Mouse (Mus musculus) B cell, adult 62 days (primary cell): ENCODE results near the gene Rps26. TPM values are rescaled to one million over a fixed set of nuclear protein-coding genes. Genes with fewer than 3 reads are reported as not detected.

Source experiments
- total RNA-seq: library from RNA; stranded (reverse); gene quantifications from 4 replicates; pipeline ENCODE4 v1.2.4, GENCODE M21; 2023

Gene Rps26
- total RNA-seq = 1,181 to 1,252 TPM (median 1,193 TPM) in 4 replicates

GRCm38 (mm10) chr10:128626311-128627310 lies at the start of gene Rps26:
TSS of gene Rps26 (minus strand) at chr10:128626747.

GRCm38 (mm10) chr10:128673763-128674468 lies 47.4 kb upstream of the Rps26 start, which contains the start of gene Suox:
TSS of gene Suox (minus strand) at chr10:128674073.

GRCm38 (mm10) chr10:128645111-128646011 lies 18.8 kb upstream of the Rps26 start, which contains the start of gene Ikzf4:
TSS of gene Ikzf4 (minus strand) at chr10:128645991.

GRCm38 (mm10) chr10:128589464-128590192 lies 36.9 kb downstream of the Rps26 start, which contains the start of gene Erbb3:
TSS of gene Erbb3 (minus strand) at chr10:128589652.

Other genes starting within 250 kb of the Rps26 start
- 67.5 to 68.6 TPM (median 68.3 TPM) in 4 replicates for gene Ankrd52, start 249.6 kb downstream of the Rps26 start, total RNA-seq
- gene Slc39a5, start 225.5 kb downstream of the Rps26 start, total RNA-seq = not detected in 4 replicates
- gene Nabp2, start 215.3 kb downstream of the Rps26 start, total RNA-seq = 39.1 to 49.2 TPM (median 47.1 TPM) in 4 replicates
- gene Rnf41, start 215.1 kb downstream of the Rps26 start, total RNA-seq = 61.4 to 67.3 TPM (median 65.5 TPM) in 4 replicates
- gene Smarcc2, start 167.5 kb downstream of the Rps26 start, total RNA-seq = 145 to 160 TPM (median 147 TPM) in 4 replicates
- gene Myl6, start 132.6 kb downstream of the Rps26 start, total RNA-seq = 488 to 539 TPM (median 516 TPM) in 4 replicates
- 0.58 to 0.75 TPM in 2 of 4 replicates, not detected in the others for gene Myl6b, start 128.1 kb downstream of the Rps26 start, total RNA-seq
- gene Esyt1, start 100.9 kb downstream of the Rps26 start, total RNA-seq = 224 to 242 TPM (median 239 TPM) in 4 replicates
- 85.5 to 103 TPM (median 90.6 TPM) in 4 replicates for gene Zc3h10, start 79.0 kb downstream of the Rps26 start, total RNA-seq
- 3,750 to 3,896 TPM (median 3,770 TPM) in 4 replicates for gene Rpl41, start 77.4 kb downstream of the Rps26 start, total RNA-seq
- 73.4 to 79.8 TPM (median 76.2 TPM) in 4 replicates for gene Pa2g4, start 60.8 kb downstream of the Rps26 start, total RNA-seq
- gene Erbb3, start 37.1 kb downstream of the Rps26 start, total RNA-seq = 1.0 to 1.2 TPM (median 1.1 TPM) in 4 replicates
- gene Ikzf4, start 19.2 kb upstream of the Rps26 start, total RNA-seq = 0.19 to 0.27 TPM in 2 of 4 replicates, not detected in the others
- gene Suox, start 47.3 kb upstream of the Rps26 start, total RNA-seq = 6.8 to 8.6 TPM (median 7.5 TPM) in 4 replicates
- 54.8 to 63.6 TPM (median 59.7 TPM) in 4 replicates for gene Rab5b, start 69.5 kb upstream of the Rps26 start, total RNA-seq
- gene Pmel, start 77.4 kb upstream of the Rps26 start, total RNA-seq = 0.54 to 2.0 TPM (median 0.80 TPM) in 4 replicates
- gene Cdk2, start 78.3 kb upstream of the Rps26 start, total RNA-seq = 51.3 to 55.3 TPM (median 52.6 TPM) in 4 replicates
- 172 to 181 TPM (median 175 TPM) in 4 replicates for gene Dgka, start 118.1 kb upstream of the Rps26 start, total RNA-seq
- gene Pym1, start 121.1 kb upstream of the Rps26 start, total RNA-seq = 36.5 to 49.4 TPM (median 42.4 TPM) in 4 replicates
- 0.24 to 0.47 TPM in 2 of 4 replicates, not detected in the others for gene Mmp19, start 164.2 kb upstream of the Rps26 start, total RNA-seq
- gene Dnajc14, start 177.3 kb upstream of the Rps26 start, total RNA-seq = 65.7 to 75.6 TPM (median 69.1 TPM) in 4 replicates
- 11.7 to 17.1 TPM (median 14.3 TPM) in 4 replicates for gene Tmem198b, start 177.6 kb upstream of the Rps26 start, total RNA-seq
- gene Sarnp, start 190.6 kb upstream of the Rps26 start, total RNA-seq = 52.6 to 60.7 TPM (median 55.2 TPM) in 4 replicates
- 19.4 to 26.1 TPM (median 22.5 TPM) in 4 replicates for gene Ormdl2, start 194.9 kb upstream of the Rps26 start, total RNA-seq